In genomic region chr15:82167201-82168168, GRCm38 (mm10) we compare ENCODE assay signal across 8 mouse cellular contexts. TPM values are rescaled to one million over a fixed set of nuclear protein-coding genes. Genes with fewer than 3 reads are reported as not detected.
A peak's percentile ranks its signal among the peaks of the same experiment; 100 is the strongest.
DNase-seq lines count a peak whose midpoint lies in the region; ATAC-seq and TF ChIP-seq lines count a peak whose summit lies in the region.

No protein-coding gene starts in this region.

- peaks cover 59% of the 10 kb centered on the region for H3K79me2 ChIP-seq in CH12.LX (replicated peaks; ENCODE audit: control insufficient read depth, extremely low read depth, insufficient read depth, poor library complexity, severe bottlenecking)

- no peak for DNase-seq in heart, adult 9 months (ENCODE audit: low spot score in 2 of 2)
- no peak for DNase-seq in CH12.LX (ENCODE audit: extremely low read depth)
- DNase-seq in gastrocnemius, postnatal 14 days: peak; percentile 49
- no peak for DNase-seq in left cerebral cortex, postnatal 4 days

- TF ChIP-seq CTCF in CH12.LX (conservative IDR thresholded peaks at IDR 0.05 in 1 of 2, IDR thresholded peaks at IDR 0.05 in 1 of 2; ENCODE audit: low read depth in 2 of 2, low read length in 2 of 2): no peak

- ATAC-seq in heart, embryonic 14.5 days (ENCODE audit: insufficient number of reproducible peaks, insufficient read depth, low FRiP score, low read depth): no peak
- no peak for ATAC-seq in limb, embryonic 15.5 days (ENCODE audit: insufficient number of reproducible peaks, low FRiP score, low TSS enrichment, low read depth)
- no peak for ATAC-seq in erythroblast, adult 5-6 weeks (replicated peaks; ENCODE audit: low FRiP score, poor library complexity, severe bottlenecking)
- no peak for ATAC-seq in midbrain, embryonic 13.5 days

- no peak overlapping the region; a peak in 1 of 4 replicates for H3K27ac ChIP-seq in heart, embryonic 14.5 days (replicated peaks in 1 of 2; ENCODE audit: control insufficient read depth in 1 of 2, insufficient read depth in 1 of 2, low read depth in 2 of 2, low read length in 2 of 2)
- peak overlapping the region; percentile 96 for H3K27ac ChIP-seq in CH12.LX (ENCODE audit: insufficient read depth, low read depth)
- peak overlapping the region; percentile 75; the same call in 1 of the 2 replicates for H3K27ac ChIP-seq in limb, embryonic 15.5 days
- no peak overlapping the region for H3K27ac ChIP-seq in midbrain, embryonic 13.5 days

- H3K27me3 ChIP-seq in heart, embryonic 14.5 days (ENCODE audit: control insufficient read depth, insufficient read depth, low read length): no peaks in the 10 kb centered on the region
- H3K27me3 ChIP-seq in CH12.LX (replicated peaks): no peaks in the 10 kb centered on the region
- no peaks in the 10 kb centered on the region for H3K27me3 ChIP-seq in limb, embryonic 15.5 days
- H3K27me3 ChIP-seq in midbrain, embryonic 13.5 days: no peaks in the 10 kb centered on the region

- peak overlapping the region; percentile 23; the same call in 1 of the 2 replicates for H3K9ac ChIP-seq in heart, embryonic 14.5 days (ENCODE audit: low read length)
- peak overlapping the region; percentile 73 for H3K9ac ChIP-seq in CH12.LX (ENCODE audit: insufficient read depth, low read depth)
- H3K9ac ChIP-seq in limb, embryonic 15.5 days: no peak overlapping the region
- H3K9ac ChIP-seq in midbrain, embryonic 13.5 days (replicated peaks): no peak overlapping the region

- no peak for TF ChIP-seq RAD21 in CH12.LX (IDR thresholded peaks at IDR 0.05; ENCODE audit: low read depth, low read length)

- 0 out of 2 replicates have a peak overlapping the region, but pooled peaks have one; percentile 11 for H3K4me2 ChIP-seq in heart, embryonic 14.5 days (ENCODE audit: low read length)
- H3K4me2 ChIP-seq in CH12.LX (ENCODE audit: insufficient read depth, low read depth, poor library complexity, severe bottlenecking): peak overlapping the region; percentile 96
- no peak overlapping the region for H3K4me2 ChIP-seq in limb, embryonic 15.5 days
- H3K4me2 ChIP-seq in midbrain, embryonic 13.5 days (replicated peaks): no peak overlapping the region

- dilution Hi-C loops in CH12.LX (cut with MboI; ENCODE audit: extremely low pct_ligation_motif_present, extremely low pct_unique_long_range_greater_than_20kb, low sequenced_read_pairs): no loop called here

- in situ Hi-C loops in CH12.LX (cut with MboI; ENCODE audit: low pct_ligation_motif_present, low pct_unique_long_range_greater_than_20kb, low sequenced_read_pairs): no loop called here

- peaks cover 19% of the 10 kb centered on the region for H3K36me3 ChIP-seq in heart, embryonic 14.5 days (ENCODE audit: control insufficient read depth, insufficient read depth, low read length)
- peaks cover 27 to 48% of the 10 kb centered on the region in 2 experiments for H3K36me3 ChIP-seq in CH12.LX (replicated peaks in 1 of 2; ENCODE audit: control insufficient read depth in 1 of 2, insufficient read depth in 1 of 2, low read length in 1 of 2)
- H3K36me3 ChIP-seq in limb, embryonic 15.5 days: peaks cover 29% of the 10 kb centered on the region
- peaks cover 29% of the 10 kb centered on the region for H3K36me3 ChIP-seq in midbrain, embryonic 13.5 days

- intact Hi-C loops in gastrocnemius, postnatal 14 days (cut with DNase I; ENCODE audit: low total_unique reads): no loop called here
- intact Hi-C loops in left cerebral cortex, postnatal 4 days (cut with DNase I): no loop called here

- WGBS in heart, embryonic 14.5 days: 62% methylated on average over 23 of the region's 23 CpGs
- 61% methylated on average over 23 of the region's 23 CpGs for WGBS in limb, embryonic 15.5 days
- 55% methylated on average over 23 of the region's 23 CpGs for WGBS in midbrain, embryonic 13.5 days

- 0 out of 2 replicates have a peak, but pooled peaks have one; percentile 20 for TF ChIP-seq POLR2A in CH12.LX (IDR thresholded peaks at IDR 0.05; ENCODE audit: low read depth, low read length)

- peaks cover 40 to 63% of the 10 kb centered on the region in 2 experiments for H3K4me1 ChIP-seq in heart, embryonic 14.5 days (ENCODE audit: control insufficient read depth in 2 of 2, insufficient read depth in 2 of 2, low read length in 2 of 2)
- peaks cover 9 to 53% of the 10 kb centered on the region in 2 experiments for H3K4me1 ChIP-seq in CH12.LX (ENCODE audit: control insufficient read depth in 1 of 2, insufficient read depth in 2 of 2)
- H3K4me1 ChIP-seq in limb, embryonic 15.5 days: peaks cover 41% of the 10 kb centered on the region
- H3K4me1 ChIP-seq in midbrain, embryonic 13.5 days (replicated peaks): peaks cover 50% of the 10 kb centered on the region

- 0 out of 2 replicates have a peak, but pooled peaks have one; percentile 9 for TF ChIP-seq EP300 in CH12.LX (IDR thresholded peaks at IDR 0.05; ENCODE audit: low read length)

- H3K9me3 ChIP-seq in heart, embryonic 14.5 days (ENCODE audit: control insufficient read depth, low read length): no peaks in the 10 kb centered on the region
- H3K9me3 ChIP-seq in CH12.LX (replicated peaks; ENCODE audit: low read length): no peaks in the 10 kb centered on the region
- no peaks in the 10 kb centered on the region for H3K9me3 ChIP-seq in limb, embryonic 15.5 days
- H3K9me3 ChIP-seq in midbrain, embryonic 13.5 days: no peaks in the 10 kb centered on the region

- H3K4me3 ChIP-seq in heart, embryonic 14.5 days (ENCODE audit: control insufficient read depth in 1 of 2, insufficient read depth in 1 of 2, low read depth in 1 of 2, low read length in 2 of 2): no peak overlapping the region
- peak overlapping the region; percentile 13 to 41 (median 28) for H3K4me3 ChIP-seq in CH12.LX (replicated peaks in 1 of 3; ENCODE audit: low read depth in 2 of 3, low read length in 2 of 3, poor library complexity in 1 of 3)
- no peak overlapping the region for H3K4me3 ChIP-seq in limb, embryonic 15.5 days
- no peak overlapping the region for H3K4me3 ChIP-seq in midbrain, embryonic 13.5 days (replicated peaks)

TF ChIP-seq in CH12.LX, 34 proteins besides CTCF, POLR2A, EP300 and RAD21 (continues in another document):
- TF ChIP-seq MAX (IDR thresholded peaks at IDR 0.05; ENCODE audit: low read length) (no peak), MXI1 (IDR thresholded peaks at IDR 0.05; ENCODE audit: low read depth, low read length) (peak; percentile 75; the same call in 1 of the 2 replicates), MAFK (IDR thresholded peaks at IDR 0.05; ENCODE audit: insufficient replicate concordance, low read length) (no peak), RCOR1 (conservative IDR thresholded peaks at IDR 0.05; ENCODE audit: low read depth, low read length) (no peak), ELF1 (IDR thresholded peaks at IDR 0.05; ENCODE audit: low read depth, low read length) (no peak), ZNF384 (IDR thresholded peaks at IDR 0.05; ENCODE audit: low read depth, low read length) (no peak)

RNA-seq across cellular contexts. Expression of gene Srebf2, which starts 20.5 kb away (rescaled TPM):
- 59.8 and 62.1 TPM in 2 replicates for polyA plus RNA-seq in heart, embryonic 14.5 days (2014; fragmentation: Nextera tagmentation; extraction: Ambion mirVana)
- total RNA-seq in CH12.LX (2012; rRNA removed) (130 and 159 TPM in 2 replicates), CH12.LX (2014; rRNA removed) (77.6 and 94.3 TPM in 2 replicates)
- polyA plus RNA-seq in CH12.LX (2012; ENCODE audit: insufficient read length, low read depth): 214 and 253 TPM in 2 replicates
- 10 to 100 TPM; 13.7 to 22.9 TPM for total RNA-seq in gastrocnemius, postnatal 14 days (2021)
- 155 and 165 TPM in 2 replicates for polyA plus RNA-seq in limb, embryonic 15.5 days (2015; fragmentation: Nextera tagmentation; extraction: Ambion mirVana)
- total RNA-seq in erythroblast, adult 5-6 weeks (2015; ENCODE audit: low replicate concordance): 9.0 and 12.5 TPM in 2 replicates
- total RNA-seq in erythroblast, adult 5-6 weeks (2017; ENCODE audit: low replicate concordance): 11.2 and 15.5 TPM in 2 replicates
- polyA plus RNA-seq in midbrain, embryonic 13.5 days (2015; fragmentation: Nextera tagmentation; extraction: Ambion mirVana): 225 and 230 TPM in 2 replicates
- 100 to 1,000 TPM; 233 to 234 TPM for total RNA-seq in left cerebral cortex, postnatal 4 days (2021)

RNA-seq across cellular contexts. Expression of gene Ccdc134, which starts 39.8 kb away (rescaled TPM):
- polyA plus RNA-seq in heart, embryonic 14.5 days (2014; fragmentation: Nextera tagmentation; extraction: Ambion mirVana): 7.1 and 8.5 TPM in 2 replicates
- total RNA-seq in CH12.LX (2012; rRNA removed): 37.1 and 48.8 TPM in 2 replicates
- 35.1 and 35.7 TPM in 2 replicates for total RNA-seq in CH12.LX (2014; rRNA removed)
- 42.9 and 43.6 TPM in 2 replicates for polyA plus RNA-seq in CH12.LX (2012; ENCODE audit: insufficient read length, low read depth)
- 10 to 100 TPM; 18.5 to 18.7 TPM for total RNA-seq in gastrocnemius, postnatal 14 days (2021)
- polyA plus RNA-seq in limb, embryonic 15.5 days (2015; fragmentation: Nextera tagmentation; extraction: Ambion mirVana): 24.6 and 28.8 TPM in 2 replicates
- 0.63 TPM in 1 of 2 replicates, not detected in the other for total RNA-seq in erythroblast, adult 5-6 weeks (2015; ENCODE audit: low replicate concordance)
- 4.1 and 5.0 TPM in 2 replicates for total RNA-seq in erythroblast, adult 5-6 weeks (2017; ENCODE audit: low replicate concordance)
- 12.0 and 14.0 TPM in 2 replicates for polyA plus RNA-seq in midbrain, embryonic 13.5 days (2015; fragmentation: Nextera tagmentation; extraction: Ambion mirVana)
- total RNA-seq in left cerebral cortex, postnatal 4 days (2021): 10 to 100 TPM; 11.3 to 12.4 TPM

RNA-seq across cellular contexts. Expression of gene Shisa8, which starts 45.1 kb away (rescaled TPM):
- polyA plus RNA-seq in heart, embryonic 14.5 days (2014; fragmentation: Nextera tagmentation; extraction: Ambion mirVana): 0.22 and 0.42 TPM in 2 replicates
- 152 and 159 TPM in 2 replicates for total RNA-seq in CH12.LX (2012; rRNA removed)
- total RNA-seq in CH12.LX (2014; rRNA removed): 94.6 and 103 TPM in 2 replicates
- polyA plus RNA-seq in CH12.LX (2012; ENCODE audit: insufficient read length, low read depth): 64.2 and 83.4 TPM in 2 replicates
- total RNA-seq in gastrocnemius, postnatal 14 days (2021): under 1 TPM in 1 of 2 experiments, not detected in 1; 0.08 TPM
- polyA plus RNA-seq in limb, embryonic 15.5 days (2015; fragmentation: Nextera tagmentation; extraction: Ambion mirVana): 0.25 and 0.40 TPM in 2 replicates
- total RNA-seq in erythroblast, adult 5-6 weeks (2015; ENCODE audit: low replicate concordance): not detected in 2 replicates
- not detected in 2 replicates for total RNA-seq in erythroblast, adult 5-6 weeks (2017; ENCODE audit: low replicate concordance)
- 0.50 and 0.70 TPM in 2 replicates for polyA plus RNA-seq in midbrain, embryonic 13.5 days (2015; fragmentation: Nextera tagmentation; extraction: Ambion mirVana)
- 1 to 10 TPM; 1.5 to 2.0 TPM for total RNA-seq in left cerebral cortex, postnatal 4 days (2021)

RNA-seq across cellular contexts. Expression of gene Tnfrsf13c, which starts 56.7 kb away (rescaled TPM):
- 0.11 and 0.16 TPM in 2 replicates for polyA plus RNA-seq in heart, embryonic 14.5 days (2014; fragmentation: Nextera tagmentation; extraction: Ambion mirVana)
- total RNA-seq in CH12.LX (2012; rRNA removed) (287 and 334 TPM in 2 replicates), CH12.LX (2014; rRNA removed) (188 and 204 TPM in 2 replicates)
- polyA plus RNA-seq in CH12.LX (2012; ENCODE audit: insufficient read length, low read depth): 219 and 257 TPM in 2 replicates
- not detected for total RNA-seq in gastrocnemius, postnatal 14 days (2021)
- 0.19 and 0.29 TPM in 2 replicates for polyA plus RNA-seq in limb, embryonic 15.5 days (2015; fragmentation: Nextera tagmentation; extraction: Ambion mirVana)
- 0.84 and 6.3 TPM in 2 replicates for total RNA-seq in erythroblast, adult 5-6 weeks (2015; ENCODE audit: low replicate concordance)
- total RNA-seq in erythroblast, adult 5-6 weeks (2017; ENCODE audit: low replicate concordance): not detected in 2 replicates
- not detected in 2 replicates for polyA plus RNA-seq in midbrain, embryonic 13.5 days (2015; fragmentation: Nextera tagmentation; extraction: Ambion mirVana)
- total RNA-seq in left cerebral cortex, postnatal 4 days (2021): 1 to 10 TPM in 1 of 2 experiments, under 1 TPM in 1; 0.46 to 1.1 TPM

Comparison
In these comparisons a context has a peak if more than half of its experiments do, and no peak if none do; other contexts are left out.
1. H3K27ac ChIP-seq: peak in CH12.LX (single experiment) and limb, embryonic 15.5 days (single experiment); none in heart, embryonic 14.5 days (0 of 2) and midbrain, embryonic 13.5 days (single experiment).
2. H3K4me2 ChIP-seq: peak in heart, embryonic 14.5 days (single experiment) and CH12.LX (single experiment); none in limb, embryonic 15.5 days (single experiment) and midbrain, embryonic 13.5 days (single experiment).
3. H3K4me3 ChIP-seq: peak in CH12.LX (3 of 3); none in heart, embryonic 14.5 days (0 of 2), limb, embryonic 15.5 days (single experiment) and midbrain, embryonic 13.5 days (single experiment).
4. H3K9ac ChIP-seq: peak in heart, embryonic 14.5 days (single experiment) and CH12.LX (single experiment); none in limb, embryonic 15.5 days (single experiment) and midbrain, embryonic 13.5 days (single experiment).
5. RNA of gene Shisa8, which starts 45.1 kb away (total RNA-seq): 94.6 to 159 TPM in CH12.LX; 1.5 to 2.0 TPM in left cerebral cortex, postnatal 4 days, 0.08 TPM in gastrocnemius, postnatal 14 days and not detected in erythroblast, adult 5-6 weeks; every median in the first group is over 10 times any median in the second.